Mouse (Mus musculus): ENCODE data around the gene B3gnt9. TPM values are rescaled to one million over a fixed set of nuclear protein-coding genes. Genes with fewer than 3 reads are reported as not detected.

B3gnt9 gene
- polyA plus RNA-seq, 1 experiment from 2014 or later, result 6.5 TPM

DNA sequence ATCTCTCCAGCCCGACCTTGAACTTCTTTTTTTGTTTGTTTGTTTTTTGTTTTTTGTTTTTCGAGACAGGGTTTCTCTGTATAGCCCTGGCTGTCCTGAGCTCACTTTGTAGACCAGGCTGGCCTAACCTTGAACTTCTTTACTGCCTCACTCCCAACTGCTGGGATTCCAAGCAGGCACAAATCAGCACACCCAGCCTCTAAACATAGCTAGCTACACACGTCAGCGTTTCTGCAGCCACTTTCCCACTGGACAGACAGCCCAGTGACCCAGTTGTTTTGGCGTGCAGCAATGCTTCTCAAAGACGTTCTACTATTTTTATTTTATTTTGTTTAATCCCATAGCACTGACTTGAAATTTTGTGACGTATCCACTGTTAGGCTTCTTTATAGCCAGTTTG is 31.1 kb downstream of the B3gnt9 start:
- Histone ChIP-seq H3K9ac (no peak overlapping the region), H3K27ac (no peak overlapping the region), H3K4me2 (replicated peaks) (peak overlapping the region; percentile 85)

DNA sequence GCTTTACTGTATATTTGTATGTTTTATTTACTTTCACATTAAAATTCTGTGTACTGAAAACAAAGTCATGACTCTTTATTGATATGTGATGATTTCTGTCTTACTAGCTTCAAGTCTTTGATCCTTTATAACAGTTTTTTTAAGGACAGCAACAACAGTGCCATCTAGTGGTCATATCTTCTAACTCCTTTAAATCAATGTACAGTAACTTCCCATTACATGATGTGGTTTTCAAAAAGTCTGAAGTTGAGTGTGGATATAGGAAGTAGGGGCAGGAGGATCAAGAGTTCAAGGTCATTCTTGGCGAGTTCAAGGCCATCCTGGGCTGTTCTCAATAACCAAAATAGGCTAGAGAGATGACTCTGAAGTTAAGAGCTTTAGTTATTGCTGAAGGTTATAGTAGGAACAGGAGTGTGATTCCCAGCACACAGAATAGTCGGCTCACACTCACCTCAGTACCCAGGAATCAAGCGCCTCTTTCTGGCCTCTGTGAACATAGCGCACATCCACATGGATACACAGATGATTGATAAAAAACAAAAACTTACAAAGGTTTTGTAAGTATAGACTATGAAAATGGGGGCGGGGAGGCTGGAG is 36.9 kb downstream of the B3gnt9 start:
- Histone ChIP-seq H3K27me3 (replicated peaks) (no peaks in the 10 kb centered on the region), H3K36me3 (peaks cover 5% of the 10 kb centered on the region; the same call in 1 of the 2 replicates), H3K4me3 (no peak overlapping the region), H3K9me3 (no peaks in the 10 kb centered on the region), H3K27ac (no peak overlapping the region), H3K4me1 (no peaks in the 10 kb centered on the region), H3K4me2 (replicated peaks) (no peak overlapping the region), H3K9ac (no peak overlapping the region)
- 83% methylated on average over 5 of the region's 5 CpGs for WGBS
- ATAC-seq (ENCODE audit: low FRiP score, low read depth), result peak; percentile 53

More for the DNA sequence above, 31.1 kb downstream of the B3gnt9 start:
- Histone ChIP-seq H3K9me3 (no peaks in the 10 kb centered on the region), H3K4me3 (no peak overlapping the region), H3K4me1 (peaks cover 13% of the 10 kb centered on the region), H3K27me3 (replicated peaks) (no peaks in the 10 kb centered on the region), H3K36me3 (no peaks in the 10 kb centered on the region)
- WGBS, result 84% methylated on average over 7 of the region's 7 CpGs
- ATAC-seq (ENCODE audit: low FRiP score, low read depth), result no peak

DNA sequence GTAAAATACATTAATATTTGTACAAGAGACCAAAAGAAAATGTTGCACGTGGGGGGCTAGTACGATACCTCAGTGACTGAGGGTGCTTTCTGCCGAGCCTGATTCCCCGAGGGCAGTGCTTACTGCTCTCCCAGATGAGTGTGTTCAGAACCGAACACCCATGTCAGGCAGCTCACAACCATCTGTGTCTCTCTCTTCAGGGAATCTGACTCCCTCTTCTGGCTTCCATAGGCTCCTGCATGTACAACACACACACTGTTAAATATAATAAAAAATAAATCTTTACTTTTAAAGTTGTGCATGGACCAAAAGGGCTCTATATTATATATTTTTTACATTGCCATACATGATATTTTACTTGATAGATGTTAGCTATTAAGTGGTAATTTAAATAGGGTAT is 40.8 kb downstream of the B3gnt9 start:
- H3K4me2 ChIP-seq (replicated peaks), result no peak overlapping the region
- 92% methylated on average over 5 of the region's 5 CpGs for WGBS
- H3K9me3 ChIP-seq, result no peaks in the 10 kb centered on the region
- no peaks in the 10 kb centered on the region for H3K4me1 ChIP-seq
- peaks cover 5% of the 10 kb centered on the region; the same call in 1 of the 2 replicates for H3K36me3 ChIP-seq
- H3K9ac ChIP-seq, result no peak overlapping the region
- no peak for ATAC-seq (ENCODE audit: low FRiP score, low read depth)
- no peaks in the 10 kb centered on the region for H3K27me3 ChIP-seq (replicated peaks)
- H3K4me3 ChIP-seq, result no peak overlapping the region
- no peak overlapping the region for H3K27ac ChIP-seq

DNA sequence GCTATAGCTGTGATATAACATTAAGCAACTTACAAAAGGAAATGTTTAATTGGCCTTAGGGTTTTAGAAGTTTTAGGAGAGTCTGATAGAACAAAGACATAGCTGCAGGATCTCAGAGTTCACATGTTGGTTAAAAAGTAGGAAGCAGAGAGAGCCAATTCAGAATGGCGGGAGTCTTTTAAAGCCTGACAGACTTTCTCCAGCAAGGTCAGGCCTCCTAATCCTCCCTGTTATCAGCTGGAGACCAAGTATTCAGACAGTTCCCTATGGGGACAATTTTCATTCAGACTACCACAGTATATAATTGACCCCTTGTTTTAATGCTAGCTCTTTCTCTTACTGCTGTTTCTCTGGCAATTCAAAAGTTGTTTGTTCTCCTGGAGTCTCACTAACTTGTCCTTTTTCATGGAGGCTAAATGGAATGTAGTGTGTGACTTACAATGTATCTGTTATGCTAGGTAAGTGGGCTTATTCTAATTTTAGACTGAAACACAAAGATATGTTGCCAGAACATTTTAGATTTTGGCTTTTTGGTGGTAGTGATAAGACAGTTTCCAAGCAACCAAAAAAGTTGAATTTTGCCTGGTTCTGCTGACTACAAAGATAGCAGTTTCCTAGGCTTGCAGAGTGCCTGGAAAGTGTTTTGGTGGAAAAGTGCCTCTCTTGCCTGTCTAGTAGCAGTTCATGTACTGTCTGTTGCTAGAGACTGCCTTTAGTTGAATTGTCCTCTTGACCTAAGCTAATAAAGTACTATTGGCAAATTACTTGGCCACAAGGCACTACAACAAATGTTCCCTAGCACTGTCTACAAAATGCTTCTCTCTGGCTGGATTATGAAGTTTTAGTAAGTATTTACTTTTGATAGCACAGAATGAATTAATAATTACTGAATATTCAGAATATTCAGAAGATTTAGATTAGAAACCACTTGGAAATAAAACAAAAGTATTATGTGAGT is 45.5 kb downstream of the B3gnt9 start:
- 67% methylated on average over 1 of the region's 1 CpGs for WGBS
- Histone ChIP-seq H3K27ac (no peak overlapping the region), H3K4me3 (no peak overlapping the region), H3K9ac (no peak overlapping the region), H3K4me2 (replicated peaks) (no peak overlapping the region), H3K9me3 (no peaks in the 10 kb centered on the region), H3K36me3 (peaks cover 5% of the 10 kb centered on the region), H3K4me1 (no peaks in the 10 kb centered on the region), H3K27me3 (replicated peaks) (no peaks in the 10 kb centered on the region)
- ATAC-seq (ENCODE audit: low FRiP score, low read depth), result no peak

DNA sequence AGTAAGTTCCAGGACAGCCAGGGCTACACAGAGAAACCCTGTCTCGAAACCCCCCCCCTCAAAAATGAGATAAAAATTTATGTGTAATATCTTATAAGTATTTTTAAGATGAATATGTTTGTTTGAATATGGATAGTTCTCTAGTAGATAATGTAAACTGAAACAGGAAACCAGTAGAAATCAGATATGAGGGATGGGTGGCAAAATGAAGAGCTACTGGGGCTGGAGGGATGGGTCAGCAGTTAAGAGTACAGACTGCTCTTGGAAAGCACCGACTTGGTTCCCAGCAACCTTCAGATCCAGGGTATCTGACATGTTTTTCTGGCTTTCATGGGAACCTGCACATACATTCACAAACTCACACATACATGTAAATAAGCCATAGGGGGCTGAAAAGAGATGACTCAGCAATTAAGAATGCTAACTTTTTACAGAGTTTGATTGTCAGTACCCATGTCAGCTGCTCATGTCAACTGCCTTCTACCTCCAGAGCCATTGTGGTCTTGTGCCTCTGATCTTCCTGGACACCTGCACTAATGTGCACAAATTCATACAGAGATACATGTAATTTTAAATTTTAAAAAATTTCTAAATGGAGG is 47.2 kb downstream of the B3gnt9 start:
- WGBS, result 94% methylated on average over 2 of the region's 2 CpGs
- H3K9me3 ChIP-seq, result no peaks in the 10 kb centered on the region
- H3K36me3 ChIP-seq, result peaks cover 12% of the 10 kb centered on the region
- no peak for ATAC-seq (ENCODE audit: low FRiP score, low read depth)
- no peak overlapping the region for H3K27ac ChIP-seq
- H3K4me2 ChIP-seq (replicated peaks), result no peak overlapping the region
- no peaks in the 10 kb centered on the region for H3K27me3 ChIP-seq (replicated peaks)
- H3K4me3 ChIP-seq, result no peak overlapping the region
- no peak overlapping the region for H3K9ac ChIP-seq
- H3K4me1 ChIP-seq, result no peaks in the 10 kb centered on the region

DNA sequence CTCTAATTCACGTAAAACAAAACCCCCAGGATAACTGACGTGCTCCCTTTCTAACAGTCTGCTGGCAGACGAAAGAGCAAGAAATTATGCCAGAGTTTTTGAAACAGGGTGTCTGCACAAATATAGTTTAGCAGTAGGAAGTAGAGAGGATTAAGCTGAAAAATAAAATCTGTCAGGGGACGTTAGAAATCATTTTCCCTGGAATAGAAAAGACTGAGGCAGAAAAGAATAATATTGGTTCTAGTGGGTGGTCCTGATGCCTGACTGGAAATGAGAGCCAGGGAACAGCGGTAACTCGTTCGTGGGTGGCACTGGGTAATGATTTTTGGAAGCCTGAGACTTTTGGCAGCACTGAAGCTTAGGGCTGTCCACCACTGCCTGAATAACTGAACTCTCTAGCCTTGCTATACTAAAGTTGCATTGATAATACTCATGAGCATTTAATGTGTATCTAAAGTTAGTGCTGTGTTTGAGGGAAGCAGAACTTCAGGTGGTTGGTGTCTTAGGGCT is 48.1 kb downstream of the B3gnt9 start:
- Histone ChIP-seq H3K9me3 (no peaks in the 10 kb centered on the region), H3K4me1 (no peaks in the 10 kb centered on the region), H3K27ac (no peak overlapping the region), H3K4me3 (no peak overlapping the region), H3K27me3 (replicated peaks) (no peaks in the 10 kb centered on the region), H3K36me3 (peaks cover 13% of the 10 kb centered on the region), H3K9ac (no peak overlapping the region), H3K4me2 (replicated peaks) (no peak overlapping the region)
- ATAC-seq (ENCODE audit: low FRiP score, low read depth), result no peak
- WGBS, result 79% methylated on average over 7 of the region's 7 CpGs

DNA sequence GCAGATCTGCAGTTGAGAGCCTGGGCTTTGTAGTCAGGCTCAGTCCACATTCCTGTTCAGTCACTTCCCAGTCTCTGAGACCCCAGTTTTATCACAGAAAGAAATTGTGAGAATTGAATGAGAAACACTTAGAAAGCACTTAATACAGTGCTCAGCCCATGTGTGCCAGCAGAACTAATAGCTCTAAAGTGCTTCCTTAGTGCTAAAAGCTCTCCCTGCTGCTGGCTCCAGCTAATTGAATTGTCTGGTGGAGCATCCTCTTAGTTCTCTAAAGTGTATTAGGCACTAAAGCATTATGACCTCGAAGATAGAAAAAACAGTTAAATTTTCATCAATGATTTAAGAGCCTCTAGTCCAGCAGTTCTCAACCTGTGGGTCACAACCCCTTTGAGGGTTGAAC is 49.2 kb downstream of the B3gnt9 start:
- Histone ChIP-seq H3K9ac (no peak overlapping the region), H3K4me1 (no peaks in the 10 kb centered on the region), H3K4me3 (no peak overlapping the region), H3K9me3 (no peaks in the 10 kb centered on the region), H3K4me2 (replicated peaks) (no peak overlapping the region), H3K27ac (no peak overlapping the region), H3K27me3 (replicated peaks) (no peaks in the 10 kb centered on the region), H3K36me3 (peaks cover 17% of the 10 kb centered on the region)
- ATAC-seq (ENCODE audit: low FRiP score, low read depth), result no peak; the same call in 1 of the 2 replicates
- WGBS, result 83% methylated on average over 1 of the region's 1 CpGs

Other genes starting within 250 kb of the B3gnt9 start
- not detected in 2 replicates for gene Ces3a, start 206.6 kb downstream of the B3gnt9 start, polyA plus RNA-seq (2016; fragmentation: Nextera tagmentation; extraction: Ambion mirVana)
- not detected in 2 replicates for gene Ces3b, start 171.4 kb downstream of the B3gnt9 start, polyA plus RNA-seq (2016; fragmentation: Nextera tagmentation; extraction: Ambion mirVana)
- gene Ces4a, start 123.4 kb downstream of the B3gnt9 start, polyA plus RNA-seq (2016; fragmentation: Nextera tagmentation; extraction: Ambion mirVana), result not detected in 2 replicates
- 65.8 and 73.1 TPM in 2 replicates for gene Cbfb, start 84.5 kb downstream of the B3gnt9 start, polyA plus RNA-seq (2016; fragmentation: Nextera tagmentation; extraction: Ambion mirVana)
- 26.4 and 27.1 TPM in 2 replicates for gene D230025D16Rik, start 30.0 kb downstream of the B3gnt9 start, polyA plus RNA-seq (2016; fragmentation: Nextera tagmentation; extraction: Ambion mirVana)
- 18.7 and 21.2 TPM in 2 replicates for gene Tradd, start 9.5 kb upstream of the B3gnt9 start, polyA plus RNA-seq (2016; fragmentation: Nextera tagmentation; extraction: Ambion mirVana)
- gene Fbxl8, start 9.5 kb upstream of the B3gnt9 start, polyA plus RNA-seq (2016; fragmentation: Nextera tagmentation; extraction: Ambion mirVana), result 0.90 and 1.0 TPM in 2 replicates
- 0.19 and 0.20 TPM in 2 replicates for gene Hsf4, start 14.6 kb upstream of the B3gnt9 start, polyA plus RNA-seq (2016; fragmentation: Nextera tagmentation; extraction: Ambion mirVana)
- gene Nol3, start 21.0 kb upstream of the B3gnt9 start, polyA plus RNA-seq (2016; fragmentation: Nextera tagmentation; extraction: Ambion mirVana), result 3.5 and 4.3 TPM in 2 replicates
- 70.6 and 78.4 TPM in 2 replicates for gene 4931428F04Rik, start 34.7 kb upstream of the B3gnt9 start, polyA plus RNA-seq (2016; fragmentation: Nextera tagmentation; extraction: Ambion mirVana)
- 15.9 and 16.3 TPM in 2 replicates for gene Exoc3l, start 40.9 kb upstream of the B3gnt9 start, polyA plus RNA-seq (2016; fragmentation: Nextera tagmentation; extraction: Ambion mirVana)
- gene E2f4, start 42.5 kb upstream of the B3gnt9 start, polyA plus RNA-seq (2016; fragmentation: Nextera tagmentation; extraction: Ambion mirVana), result 66.0 and 75.6 TPM in 2 replicates
- gene Elmo3, start 50.4 kb upstream of the B3gnt9 start, polyA plus RNA-seq (2016; fragmentation: Nextera tagmentation; extraction: Ambion mirVana), result 1.5 and 2.2 TPM in 2 replicates
- 1.2 and 1.3 TPM in 2 replicates for gene Lrrc29, start 71.1 kb upstream of the B3gnt9 start, polyA plus RNA-seq (2016; fragmentation: Nextera tagmentation; extraction: Ambion mirVana)
- 112 and 113 TPM in 2 replicates for gene Tmem208, start 71.2 kb upstream of the B3gnt9 start, polyA plus RNA-seq (2016; fragmentation: Nextera tagmentation; extraction: Ambion mirVana)
- 0.92 and 0.98 TPM in 2 replicates for gene Fhod1, start 92.8 kb upstream of the B3gnt9 start, polyA plus RNA-seq (2016; fragmentation: Nextera tagmentation; extraction: Ambion mirVana)
- gene Slc9a5, start 93.7 kb upstream of the B3gnt9 start, polyA plus RNA-seq (2016; fragmentation: Nextera tagmentation; extraction: Ambion mirVana), result 4.4 and 4.5 TPM in 2 replicates
- gene Plekhg4, start 118.1 kb upstream of the B3gnt9 start, polyA plus RNA-seq (2016; fragmentation: Nextera tagmentation; extraction: Ambion mirVana), result 0.35 and 0.75 TPM in 2 replicates
- not detected in 2 replicates for gene Kctd19, start 158.3 kb upstream of the B3gnt9 start, polyA plus RNA-seq (2016; fragmentation: Nextera tagmentation; extraction: Ambion mirVana)
- gene Lrrc36, start 158.4 kb upstream of the B3gnt9 start, polyA plus RNA-seq (2016; fragmentation: Nextera tagmentation; extraction: Ambion mirVana), result 1.6 and 1.8 TPM in 2 replicates
- gene Tppp3, start 216.4 kb upstream of the B3gnt9 start, polyA plus RNA-seq (2016; fragmentation: Nextera tagmentation; extraction: Ambion mirVana), result 242 and 246 TPM in 2 replicates
- 29.0 and 30.7 TPM in 2 replicates for gene Zdhhc1, start 241.7 kb upstream of the B3gnt9 start, polyA plus RNA-seq (2016; fragmentation: Nextera tagmentation; extraction: Ambion mirVana)